Mouse (Mus musculus) MEL (cell line): ENCODE measurements around the gene Cbwd1. TPM values are rescaled to one million over a fixed set of nuclear protein-coding genes. Genes with fewer than 3 reads are reported as not detected.

Source experiments
- DNase-seq: peaks from one replicate; pipeline ENCODE4 v3.0.0; 2011; ENCODE audit warnings: low read depth, low spot score
- H3K27ac ChIP-seq: 2 replicates; pipeline ENCODE4 v1.5.1; 2012; ENCODE audit warnings: low read depth, mild to moderate bottlenecking, control low read depth, low read length, moderate library complexity; ENCODE audit not compliant: control insufficient read depth
- H3K27me3 ChIP-seq, 2 experiments: fragments of 150-350 bp in 1 of 2; sonication (generic) in 1 of 2; 2 replicates each; pipeline ENCODE4 v1.6.1; 2012; ENCODE audit warnings: low read length in 2 of 2, mild to moderate bottlenecking in 2 of 2, improper control_type of control experiment in 1 of 2, moderate library complexity in 1 of 2; ENCODE audit not compliant: insufficient read depth in 2 of 2, control insufficient read depth in 1 of 2
- H3K36me3 ChIP-seq, 2 experiments: 2 replicates each; pipeline ENCODE4 v1.6.1; 2012 to 2014; ENCODE audit warnings: low read length in 2 of 2, improper control_type of control experiment in 1 of 2, inconsistent platforms in 1 of 2, mild to moderate bottlenecking in 1 of 2; ENCODE audit not compliant: insufficient read depth in 2 of 2, control insufficient read depth in 1 of 2
- H3K4me1 ChIP-seq, 2 experiments: fragments of 150-350 bp in 1 of 2; sonication (generic) in 1 of 2; 2 replicates each; pipeline ENCODE4 v1.6.1; 2012; ENCODE audit warnings: low read length in 2 of 2, improper control_type of control experiment in 1 of 2, mild to moderate bottlenecking in 1 of 2; ENCODE audit not compliant: insufficient read depth in 2 of 2, control insufficient read depth in 1 of 2
- H3K4me3 ChIP-seq, 2 experiments: fragments of 150-350 bp in 1 of 2; sonication (generic) in 1 of 2; 2 replicates each; pipeline ENCODE4 v1.5.1; 2012; ENCODE audit warnings: low read depth in 2 of 2, low read length in 2 of 2, mild to moderate bottlenecking in 2 of 2, moderate library complexity in 2 of 2, control low read depth in 1 of 2, improper control_type of control experiment in 1 of 2; ENCODE audit not compliant: control insufficient read depth in 1 of 2, insufficient read depth in 1 of 2
- H3K79me2 ChIP-seq: 2 replicates; pipeline ENCODE4 v1.6.1; 2012; ENCODE audit warnings: mild to moderate bottlenecking, low read length, moderate library complexity; ENCODE audit not compliant: control insufficient read depth, poor library complexity, insufficient read depth
- H3K9ac ChIP-seq: 2 replicates; pipeline ENCODE4 v1.6.1; 2012; ENCODE audit warnings: low read depth, mild to moderate bottlenecking, control low read depth, low read length, moderate library complexity; ENCODE audit not compliant: control insufficient read depth, poor library complexity, severe bottlenecking
- H3K9me3 ChIP-seq: fragments of 150-350 bp; sonication (generic); replicated peaks from 2 replicates; pipeline ENCODE4 v1.6.1; 2012; ENCODE audit warnings: mild to moderate bottlenecking, low read length, improper control_type of control experiment, moderate library complexity; ENCODE audit not compliant: insufficient read depth
- BHLHE40 ChIP-seq: IDR thresholded peaks from 2 replicates; pipeline ENCODE4 v1.6.1; 2012; ENCODE audit warnings: low read depth, mild to moderate bottlenecking, inconsistent platforms, low read length, improper control_type of control experiment, borderline replicate concordance
- CHD2 ChIP-seq: IDR thresholded peaks from 2 replicates; pipeline ENCODE4 v1.6.1; 2011; ENCODE audit warnings: low read length, improper control_type of control experiment
- E2F4 ChIP-seq: IDR thresholded peaks from 2 replicates; pipeline ENCODE4 v1.6.1; 2011; ENCODE audit warnings: low read depth, low read length, improper control_type of control experiment, borderline replicate concordance
- ELF1 ChIP-seq: IDR thresholded peaks from 2 replicates; pipeline ENCODE4 v1.6.1; 2014; ENCODE audit warnings: low read depth, mild to moderate bottlenecking, inconsistent platforms, low read length, improper control_type of control experiment, moderate library complexity
- EP300 ChIP-seq, 2 experiments: IDR thresholded peaks; 2 replicates each; pipeline ENCODE4 v1.6.1; 2011; ENCODE audit warnings: improper control_type of control experiment in 2 of 2, low read length in 2 of 2, low read depth in 1 of 2, mild to moderate bottlenecking in 1 of 2
- GABPA ChIP-seq: IDR thresholded peaks from 2 replicates; pipeline ENCODE4 v1.6.1; 2012; ENCODE audit warnings: low read depth, mild to moderate bottlenecking, inconsistent platforms, low read length, improper control_type of control experiment, moderate library complexity
- GATA1 ChIP-seq: IDR thresholded peaks from 2 replicates; pipeline ENCODE4 v1.6.1; 2011; ENCODE audit warnings: low read depth, low read length, improper control_type of control experiment
- JUND ChIP-seq: IDR thresholded peaks from 2 replicates; pipeline ENCODE4 v1.6.1; 2011; ENCODE audit warnings: low read depth, mild to moderate bottlenecking, improper control_type of control experiment, low read length
- KAT2A ChIP-seq: conservative IDR thresholded peaks from 2 replicates; pipeline ENCODE4 v1.6.1; 2012; ENCODE audit warnings: low read depth, low read length, improper control_type of control experiment, inconsistent platforms
- MAX ChIP-seq: IDR thresholded peaks from 2 replicates; pipeline ENCODE4 v1.6.1; 2011; ENCODE audit warnings: low read length, improper control_type of control experiment
- MYB ChIP-seq: IDR thresholded peaks from 2 replicates; pipeline ENCODE4 v1.6.1; 2011; ENCODE audit warnings: mild to moderate bottlenecking, low read depth, low read length, improper control_type of control experiment
- MYC ChIP-seq: IDR thresholded peaks from 2 replicates; pipeline ENCODE4 v1.6.1; 2011; ENCODE audit warnings: low read depth, mild to moderate bottlenecking, low read length, improper control_type of control experiment, moderate library complexity
- NELFE ChIP-seq: IDR thresholded peaks from 2 replicates; pipeline ENCODE4 v1.6.1; 2011; ENCODE audit warnings: low read depth, low read length, improper control_type of control experiment
- POLR2A ChIP-seq, 2 experiments: IDR thresholded peaks; 2 replicates each; pipeline ENCODE4 v1.6.1; 2011 to 2012; ENCODE audit warnings: low read length in 2 of 2, mild to moderate bottlenecking in 2 of 2, control low read depth in 1 of 2, improper control_type of control experiment in 1 of 2, low read depth in 1 of 2, moderate library complexity in 1 of 2; ENCODE audit not compliant: control insufficient read depth in 1 of 2, insufficient read depth in 1 of 2, poor library complexity in 1 of 2
- POLR2AphosphoS2 ChIP-seq: IDR thresholded peaks from 2 replicates; pipeline ENCODE4 v1.6.1; 2011; ENCODE audit warnings: low read length, improper control_type of control experiment
- POLR2AphosphoS5 ChIP-seq: IDR thresholded peaks from 2 replicates; pipeline ENCODE4 v1.6.1; 2012; ENCODE audit warnings: low read depth, borderline replicate concordance, mild to moderate bottlenecking, inconsistent platforms, low read length, moderate library complexity, mixed read lengths
- RAD21 ChIP-seq: IDR thresholded peaks from 2 replicates; pipeline ENCODE4 v1.6.1; 2011; ENCODE audit warnings: mild to moderate bottlenecking, low read depth, low read length, improper control_type of control experiment
- RCOR1 ChIP-seq: IDR thresholded peaks from 2 replicates; pipeline ENCODE4 v1.6.1; 2012; ENCODE audit warnings: low read depth, mild to moderate bottlenecking, inconsistent platforms, low read length, improper control_type of control experiment
- SIN3A ChIP-seq: IDR thresholded peaks from 2 replicates; pipeline ENCODE4 v1.6.1; 2012; ENCODE audit warnings: low read length, improper control_type of control experiment, inconsistent platforms
- TBP ChIP-seq: IDR thresholded peaks from 2 replicates; pipeline ENCODE4 v1.8.0; 2011; ENCODE audit warnings: low read depth, low read length, improper control_type of control experiment
- ZC3H11A ChIP-seq: IDR thresholded peaks from 2 replicates; pipeline ENCODE4 v1.6.1; 2012; ENCODE audit warnings: low read depth, mild to moderate bottlenecking, inconsistent platforms, low read length, improper control_type of control experiment
- ZMIZ1 ChIP-seq: IDR thresholded peaks from 2 replicates; pipeline ENCODE4 v1.6.1; 2012; ENCODE audit warnings: low read depth, mild to moderate bottlenecking, inconsistent platforms, low read length, improper control_type of control experiment, moderate library complexity
- polyA plus RNA-seq, 2 experiments: library from polyadenylated mRNA; stranded (reverse) in 1 of 2; unstranded in 1 of 2; fragments of >175 nt in 1 of 2; fragments of >200 nt in 1 of 2; gene quantifications; 2 replicates each; pipeline versions ENCODE4 v1.2.1 to v1.2.4; 2012; ENCODE audit warnings: low replicate concordance in 2 of 2, low read depth in 1 of 2; ENCODE audit not compliant: insufficient read length in 2 of 2, insufficient read depth in 1 of 2, missing spikeins in 1 of 2
- total RNA-seq: library from RNA; depleted of rRNA; stranded (reverse); fragments of 300-350 nt; gene quantifications from 2 replicates; pipeline ENCODE4 v1.2.3, GENCODE M21; 2012

Cbwd1 gene
- total and polyA plus RNA-seq, 3 experiments = 14.2 to 24.0 TPM; not detected in 1

- H3K79me2 ChIP-seq = peaks cover 5% of the 10 kb centered on the region
Observed at GRCm38 (mm10) chr19:25003810-25004209, 42.4 kb upstream of the Cbwd1 start.

GRCm38 (mm10) chr19:25002828-25003227, 41.4 kb upstream of the Cbwd1 start:
- Histone ChIP-seq H3K79me2 (peaks cover 5% of the 10 kb centered on the region), H3K9ac (no peak overlapping the region), H3K4me3 (no peak overlapping the region), H3K9me3 (no peaks in the 10 kb centered on the region), H3K4me1 (peaks cover 6 to 7% of the 10 kb centered on the region in 2 experiments; a peak in 3 of 4 replicates), H3K27me3 (no peaks in the 10 kb centered on the region), H3K27ac (no peak overlapping the region), H3K36me3 (peaks cover 0 to 10% of the 10 kb centered on the region in 2 experiments; a peak in 2 of 4 replicates)
- TF ChIP-seq GABPA (no peak), TBP (no peak), SIN3A (no peak), MYB (no peak), MYC (no peak), ZC3H11A (no peak), RCOR1 (no peak), E2F4 (no peak), ZMIZ1 (no peak), POLR2AphosphoS2 (no peak), NELFE (no peak), EP300 (IDR thresholded peaks at IDR 0.05; ENCODE audit: low read depth in 1 of 2, low read length in 2 of 2) (no peak), KAT2A (no peak), RAD21 (no peak), GATA1 (no peak)
- no peak for DNase-seq

More at GRCm38 (mm10) chr19:25003810-25004209, 42.4 kb upstream of the Cbwd1 start:
- DNase-seq = peak; percentile 19
- H3K27ac ChIP-seq = no peak overlapping the region
- no peak overlapping the region for H3K9ac ChIP-seq
- H3K27me3 ChIP-seq = no peaks in the 10 kb centered on the region
- no peaks in the 10 kb centered on the region for H3K9me3 ChIP-seq
- peaks cover 0 to 3% of the 10 kb centered on the region in 2 experiments; a peak in 2 of 4 replicates for H3K4me1 ChIP-seq
- no peak overlapping the region for H3K4me3 ChIP-seq
- peaks cover 0 to under 1% of the 10 kb centered on the region in 2 experiments; a peak in 2 of 4 replicates for H3K36me3 ChIP-seq
- no peak for TF ChIP-seq POLR2AphosphoS5
- TF ChIP-seq ZC3H11A = no peak
- no peak for TF ChIP-seq JUND
- TF ChIP-seq CHD2 = no peak
- TF ChIP-seq MAX = no peak
- TF ChIP-seq KAT2A = no peak
- TF ChIP-seq NELFE = no peak
- TF ChIP-seq BHLHE40 = no peak
- no peak for TF ChIP-seq E2F4
- no peak for TF ChIP-seq SIN3A
- no peak for TF ChIP-seq POLR2A (IDR thresholded peaks at IDR 0.05; ENCODE audit: control insufficient read depth in 1 of 2, insufficient read depth in 1 of 2, low read depth in 1 of 2, low read length in 2 of 2, poor library complexity in 1 of 2)
- TF ChIP-seq GATA1 = no peak
- no peak for TF ChIP-seq ELF1
